Comparison of ENCODE assay signal across 8 mouse cellular contexts in genomic region chr3:96105232-96105747, GRCm38 (mm10). TPM values are rescaled to one million over a fixed set of nuclear protein-coding genes. Genes with fewer than 3 reads are reported as not detected.
DNase-seq lines count a peak whose midpoint lies in the region; ATAC-seq and TF ChIP-seq lines count a peak whose summit lies in the region.

No protein-coding gene starts in this region.

- no peaks in the 10 kb centered on the region for H3K9me3 ChIP-seq in kidney, embryonic 16.5 days (ENCODE audit: low read length)
- H3K9me3 ChIP-seq in forebrain, embryonic 16.5 days (ENCODE audit: control insufficient read depth, low read length) = no peaks in the 10 kb centered on the region
- H3K9me3 ChIP-seq in limb, embryonic 14.5 days (ENCODE audit: control insufficient read depth, low read length) = no peaks in the 10 kb centered on the region

- H3K27ac ChIP-seq in kidney, embryonic 16.5 days (ENCODE audit: low read length) = peak overlapping the region; percentile 96
- no peak overlapping the region for H3K27ac ChIP-seq in forebrain, embryonic 16.5 days (ENCODE audit: low read length)
- H3K27ac ChIP-seq in limb, embryonic 14.5 days (replicated peaks; ENCODE audit: low read depth, low read length) = peak overlapping the region; percentile 83

- no peak for DNase-seq in kidney, adult 11 months
- peak; percentile 64 for DNase-seq in Muller cell, postnatal 12 days (ENCODE audit: inconsistent ontology term)
- DNase-seq in limb, embryonic 14.5 days (ENCODE audit: low spot score) = peak; percentile 6
- DNase-seq in frontal cortex, postnatal 36 days (ENCODE audit: low spot score in 2 of 2) = no peak
- no peak for DNase-seq in kidney, postnatal 36 days

- peak overlapping the region; percentile 83 for H3K4me3 ChIP-seq in kidney, embryonic 16.5 days (ENCODE audit: low read length)
- H3K4me3 ChIP-seq in forebrain, embryonic 16.5 days (replicated peaks; ENCODE audit: low read length) = peak overlapping the region; percentile 88
- H3K4me3 ChIP-seq in limb, embryonic 14.5 days (replicated peaks; ENCODE audit: low read length) = peak overlapping the region; percentile 62

- H3K27me3 ChIP-seq in kidney, embryonic 16.5 days (ENCODE audit: insufficient read depth, low read length) = no peaks in the 10 kb centered on the region
- H3K27me3 ChIP-seq in forebrain, embryonic 16.5 days (replicated peaks; ENCODE audit: control insufficient read depth, insufficient read depth, low read length) = no peaks in the 10 kb centered on the region
- H3K27me3 ChIP-seq in limb, embryonic 14.5 days (ENCODE audit: control insufficient read depth, insufficient read depth, low read length) = no peaks in the 10 kb centered on the region

- peaks cover 25% of the 10 kb centered on the region for H3K4me1 ChIP-seq in kidney, embryonic 16.5 days (ENCODE audit: insufficient read depth, low read length)
- H3K4me1 ChIP-seq in forebrain, embryonic 16.5 days (replicated peaks; ENCODE audit: control insufficient read depth, insufficient read depth, low read length) = peaks cover 15% of the 10 kb centered on the region
- peaks cover 16% of the 10 kb centered on the region for H3K4me1 ChIP-seq in limb, embryonic 14.5 days (ENCODE audit: control insufficient read depth, insufficient read depth, low read length)

- 7% methylated on average over 10 of the region's 10 CpGs for WGBS in kidney, embryonic 16.5 days
- 9% methylated on average over 10 of the region's 10 CpGs for WGBS in forebrain, embryonic 16.5 days
- 7% methylated on average over 10 of the region's 10 CpGs for WGBS in limb, embryonic 14.5 days

- H3K4me2 ChIP-seq in kidney, embryonic 16.5 days (replicated peaks; ENCODE audit: low read depth, low read length) = peak overlapping the region; percentile 57
- peak overlapping the region; percentile 58 for H3K4me2 ChIP-seq in forebrain, embryonic 16.5 days (ENCODE audit: low read length)
- H3K4me2 ChIP-seq in limb, embryonic 14.5 days (replicated peaks; ENCODE audit: low read depth, low read length, severe bottlenecking) = peak overlapping the region; percentile 54

- H3K9ac ChIP-seq in kidney, embryonic 16.5 days (replicated peaks; ENCODE audit: low read length) = peak overlapping the region; percentile 93
- no peak overlapping the region for H3K9ac ChIP-seq in forebrain, embryonic 16.5 days (replicated peaks; ENCODE audit: low read depth, low read length)
- H3K9ac ChIP-seq in limb, embryonic 14.5 days (ENCODE audit: low read depth, low read length, severe bottlenecking) = peak overlapping the region; percentile 81

- no peak for ATAC-seq in kidney, embryonic 16.5 days (ENCODE audit: low FRiP score, low TSS enrichment)
- 0 out of 2 replicates have a peak, but pooled peaks have one; percentile 13 for ATAC-seq in forebrain, embryonic 16.5 days
- ATAC-seq in limb, embryonic 14.5 days (ENCODE audit: low FRiP score, low read depth) = no peak
- ATAC-seq in neutrophil, adult 5-6 weeks (ENCODE audit: extremely low read depth, insufficient number of reproducible peaks, low FRiP score, poor library complexity, severe bottlenecking) = peak; percentile 39

- TF ChIP-seq POLR2A in limb, embryonic 14.5 days (IDR thresholded peaks at IDR 0.05; ENCODE audit: borderline replicate concordance, extremely low read depth, insufficient read depth, insufficient read length) = no peak

- H3K36me3 ChIP-seq in kidney, embryonic 16.5 days (ENCODE audit: insufficient read depth, low read length) = no peaks in the 10 kb centered on the region
- no peaks in the 10 kb centered on the region for H3K36me3 ChIP-seq in forebrain, embryonic 16.5 days (ENCODE audit: control insufficient read depth, insufficient read depth)
- 0 out of 2 replicates have a peak, but pooled peaks cover 4% of the 10 kb centered on the region for H3K36me3 ChIP-seq in limb, embryonic 14.5 days (ENCODE audit: control insufficient read depth, insufficient read depth, low read length)

RNA-seq across cellular contexts. Expression of gene Otud7b, which starts 1.0 kb away (rescaled TPM):
- polyA plus RNA-seq in kidney, embryonic 16.5 days (2015; fragmentation: Nextera tagmentation; extraction: Ambion mirVana) = 14.9 and 18.1 TPM in 2 replicates
- 8.8 and 9.3 TPM in 2 replicates for polyA plus RNA-seq in forebrain, embryonic 16.5 days (2015; fragmentation: Nextera tagmentation; extraction: Ambion mirVana)
- 14.0 and 14.3 TPM in 2 replicates for polyA plus RNA-seq in limb, embryonic 14.5 days (2012; rRNA removed)
- 20.9 and 24.7 TPM in 2 replicates for polyA plus RNA-seq in limb, embryonic 14.5 days (2014; fragmentation: Nextera tagmentation; extraction: Ambion mirVana)
- 47.3 and 48.0 TPM in 2 replicates for total RNA-seq in neutrophil, adult 5-6 weeks (2017)

RNA-seq across cellular contexts. Expression of gene Vps45, which starts 47.0 kb away (rescaled TPM):
- 34.9 and 37.0 TPM in 2 replicates for polyA plus RNA-seq in kidney, embryonic 16.5 days (2015; fragmentation: Nextera tagmentation; extraction: Ambion mirVana)
- polyA plus RNA-seq in forebrain, embryonic 16.5 days (2015; fragmentation: Nextera tagmentation; extraction: Ambion mirVana) = 55.3 and 57.4 TPM in 2 replicates
- 13.8 and 16.5 TPM in 2 replicates for polyA plus RNA-seq in limb, embryonic 14.5 days (2012; rRNA removed)
- polyA plus RNA-seq in limb, embryonic 14.5 days (2014; fragmentation: Nextera tagmentation; extraction: Ambion mirVana) = 26.9 and 27.0 TPM in 2 replicates
- 8.4 and 9.7 TPM in 2 replicates for total RNA-seq in neutrophil, adult 5-6 weeks (2017)

RNA-seq across cellular contexts. Expression of gene Mtmr11, which starts 56.5 kb away (rescaled TPM):
- 26.3 and 30.8 TPM in 2 replicates for polyA plus RNA-seq in kidney, embryonic 16.5 days (2015; fragmentation: Nextera tagmentation; extraction: Ambion mirVana)
- 7.8 and 11.5 TPM in 2 replicates for polyA plus RNA-seq in forebrain, embryonic 16.5 days (2015; fragmentation: Nextera tagmentation; extraction: Ambion mirVana)
- polyA plus RNA-seq in limb, embryonic 14.5 days (2012; rRNA removed) = 42.9 and 44.9 TPM in 2 replicates
- 27.5 and 34.1 TPM in 2 replicates for polyA plus RNA-seq in limb, embryonic 14.5 days (2014; fragmentation: Nextera tagmentation; extraction: Ambion mirVana)
- 2.4 and 3.4 TPM in 2 replicates for total RNA-seq in neutrophil, adult 5-6 weeks (2017)

Comparison
In these comparisons a context has a peak if more than half of its experiments do, and no peak if none do; other contexts are left out.
1. ATAC-seq: peak in forebrain, embryonic 16.5 days (single experiment) and neutrophil, adult 5-6 weeks (single experiment); none in kidney, embryonic 16.5 days (single experiment) and limb, embryonic 14.5 days (single experiment).
2. DNase-seq: peak in Muller cell, postnatal 12 days (single experiment) and limb, embryonic 14.5 days (single experiment); none in kidney, adult 11 months (single experiment), frontal cortex, postnatal 36 days (0 of 2) and kidney, postnatal 36 days (0 of 2).
3. Peak in every context shown above with its lines, with median percentiles within 50 percentile points of each other: H3K4me2 ChIP-seq and H3K4me3 ChIP-seq.